Mouse (Mus musculus) adrenal gland, postnatal 10 days (tissue): ENCODE data around the gene A630076J17Rik. TPM values are rescaled to one million over a fixed set of nuclear protein-coding genes. Genes with fewer than 3 reads are reported as not detected.

Experiments used
- DNase-seq: peaks from one replicate; pipeline ENCODE4 v3.0.0; 2021; ENCODE audit warnings: mixed read lengths
- long read RNA-seq, 2 experiments: library from polyadenylated mRNA; stranded (forward); transcript quantifications; one replicate each; pipeline ENCODE4 v2.0.0; 2021
- total RNA-seq, 2 experiments: library from RNA; stranded (reverse); gene quantifications; 2 replicates each; pipeline ENCODE4 v1.2.3; 2021

A630076J17Rik gene
- total RNA-seq = under 1 TPM in 1 of 2 experiments, not detected in 1; 0.45 TPM
- long read RNA-seq, experiment 1 = 0 reads
- long read RNA-seq, experiment 2 = 0 reads

DNA sequence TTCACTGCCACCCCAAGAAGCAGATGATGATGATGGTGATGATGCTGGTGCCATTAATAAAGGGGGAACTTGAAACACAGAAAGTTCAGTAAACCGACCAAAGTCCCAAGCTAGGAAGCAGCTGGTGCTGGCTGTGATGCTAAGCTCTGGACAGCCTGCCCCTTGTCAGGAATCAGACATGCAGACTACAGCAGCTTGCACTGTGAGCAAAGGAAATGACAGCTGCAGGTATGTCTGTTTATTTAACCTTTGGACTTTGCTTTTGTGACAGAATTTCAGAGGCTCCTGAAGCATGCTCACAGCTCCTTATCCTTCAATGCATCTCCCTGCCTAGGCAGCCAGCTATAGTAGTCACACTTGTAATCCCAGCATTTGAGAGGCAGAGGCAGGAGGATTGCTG lies at the start of gene A630076J17Rik:
Gene A630076J17Rik, plus strand, starts transcription at position 88 of the 400 bp plus-strand sequence.
- no peak for DNase-seq

DNA sequence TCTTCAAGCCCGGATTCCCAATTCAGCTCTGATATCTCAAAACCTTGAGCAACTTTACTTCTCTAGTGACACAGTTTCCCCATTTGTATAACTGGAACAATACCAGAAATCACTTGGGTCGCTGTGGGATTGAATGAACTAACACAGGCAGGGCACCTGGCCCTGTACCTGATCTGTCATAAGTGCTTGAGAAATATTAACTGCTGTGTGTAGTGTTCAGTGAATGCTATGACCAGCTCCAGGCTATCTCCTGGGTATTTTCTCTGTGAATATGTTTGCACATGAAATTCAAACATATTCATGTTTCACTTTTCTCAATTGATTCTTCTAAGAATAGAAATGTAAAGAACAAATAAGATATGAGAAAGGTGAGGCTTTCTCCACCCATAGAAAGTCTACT lies 49.6 kb upstream of the A630076J17Rik start:
- no peak for DNase-seq

- DNase-seq = no peak
These were observed 47.7 kb upstream of the A630076J17Rik start, which contains the start of gene Kcna10 for GRCm38 (mm10) chr3:107182756-107183155. Kcna10 (plus strand) TSS chr3:107183056.

- DNase-seq = peak; percentile 33
These were observed 47.2 kb upstream of the A630076J17Rik start for GRCm38 (mm10) chr3:107183178-107183577.

- DNase-seq = no peak
These were observed 44.8 kb upstream of the A630076J17Rik start for GRCm38 (mm10) chr3:107185597-107185996.

DNA sequence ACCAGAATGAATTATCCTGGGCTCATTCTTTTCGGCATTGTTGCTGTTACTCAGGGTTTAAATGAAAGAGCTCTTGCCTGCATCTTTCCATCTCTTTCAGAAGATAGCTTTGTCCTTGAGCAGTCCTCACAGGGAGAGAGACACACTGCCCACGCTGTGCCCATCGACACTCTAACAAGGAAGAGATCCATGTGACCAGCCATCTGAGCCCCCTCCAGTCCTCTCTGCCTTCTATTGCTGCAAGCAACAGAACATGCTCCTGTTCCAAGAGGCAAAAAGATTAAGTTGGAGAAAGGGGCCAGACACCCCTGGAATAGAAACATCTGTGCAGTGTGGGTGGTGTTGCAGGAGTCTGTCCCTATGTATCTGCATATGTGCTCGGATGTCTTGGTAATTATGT lies 43.4 kb upstream of the A630076J17Rik start:
- DNase-seq = no peak

DNA sequence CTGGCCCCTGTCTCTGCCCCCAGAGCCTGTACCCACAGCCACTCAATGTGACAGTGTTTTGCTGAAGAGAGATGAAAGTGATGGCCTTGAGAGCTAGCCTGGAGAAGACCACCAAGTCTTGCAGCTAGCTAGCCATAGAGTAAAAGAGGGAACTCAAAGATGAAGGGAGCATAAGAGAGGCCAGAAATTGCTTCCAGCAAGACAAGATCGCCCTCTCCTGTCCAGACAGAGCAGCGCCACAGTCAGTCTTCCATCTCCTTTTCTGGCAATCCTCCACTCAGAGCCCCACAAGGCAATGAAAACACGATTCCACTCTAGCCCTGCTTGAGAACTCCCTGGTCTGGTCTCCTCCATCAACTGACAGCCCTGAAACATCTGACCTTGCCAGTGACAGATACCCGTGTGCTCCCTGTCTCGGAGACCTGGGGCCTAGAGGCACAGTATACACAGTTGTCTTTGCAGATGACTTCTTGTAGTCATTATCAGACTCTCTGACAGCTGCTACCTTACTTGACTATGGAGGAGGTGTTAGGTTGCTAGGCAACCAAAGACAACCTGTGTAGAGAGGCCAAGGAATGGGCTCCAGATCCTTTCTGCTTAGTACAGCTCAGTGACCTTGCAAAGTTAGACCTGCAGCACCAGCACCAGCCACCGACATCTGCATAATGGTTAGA lies 42.1 kb upstream of the A630076J17Rik start:
- DNase-seq = peak; percentile 32

DNA sequence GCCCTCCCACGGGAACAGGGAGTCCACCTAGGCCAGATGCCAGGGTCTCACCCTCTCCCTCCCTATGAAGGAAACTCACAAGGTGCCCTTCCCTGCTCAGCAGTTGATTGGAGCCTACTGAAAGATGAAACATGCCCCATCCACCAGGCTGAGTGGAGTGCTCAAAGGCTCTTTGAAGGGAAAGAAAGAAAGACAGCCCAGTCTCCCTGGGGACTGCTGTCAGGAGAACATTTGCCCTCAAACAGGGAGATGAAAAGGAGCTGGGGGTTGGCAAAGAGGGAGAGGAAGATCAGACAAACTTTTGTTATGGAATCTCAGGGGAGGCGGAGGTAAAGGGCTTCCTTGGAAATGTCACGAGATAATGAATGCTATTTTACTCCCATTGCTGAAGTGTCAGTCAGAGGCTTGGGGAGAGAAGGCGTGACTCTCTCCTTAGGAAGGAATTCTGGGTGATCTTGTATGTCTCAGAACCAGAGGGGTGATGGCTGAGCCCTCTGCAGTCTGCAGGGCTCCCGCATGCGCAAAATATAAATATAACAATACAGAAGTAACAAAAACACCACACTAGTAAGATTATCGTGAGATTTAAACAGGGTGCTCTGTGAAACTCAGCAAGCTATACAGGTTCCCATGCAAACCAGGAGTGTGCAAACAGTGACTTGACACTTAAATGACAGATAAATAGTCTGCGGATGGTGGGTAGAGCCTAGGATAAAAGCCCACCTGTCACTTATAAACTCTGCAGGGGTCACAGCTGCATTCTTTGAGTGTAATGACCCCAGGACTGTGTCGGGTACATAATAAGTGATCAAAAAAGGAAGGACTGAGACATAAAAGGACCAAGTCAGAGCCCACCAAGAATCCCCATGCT lies 28.9 kb upstream of the A630076J17Rik start:
- no peak for DNase-seq

- DNase-seq = no peak
These were observed 26.0 kb upstream of the A630076J17Rik start for GRCm38 (mm10) chr3:107204413-107204812.

DNA sequence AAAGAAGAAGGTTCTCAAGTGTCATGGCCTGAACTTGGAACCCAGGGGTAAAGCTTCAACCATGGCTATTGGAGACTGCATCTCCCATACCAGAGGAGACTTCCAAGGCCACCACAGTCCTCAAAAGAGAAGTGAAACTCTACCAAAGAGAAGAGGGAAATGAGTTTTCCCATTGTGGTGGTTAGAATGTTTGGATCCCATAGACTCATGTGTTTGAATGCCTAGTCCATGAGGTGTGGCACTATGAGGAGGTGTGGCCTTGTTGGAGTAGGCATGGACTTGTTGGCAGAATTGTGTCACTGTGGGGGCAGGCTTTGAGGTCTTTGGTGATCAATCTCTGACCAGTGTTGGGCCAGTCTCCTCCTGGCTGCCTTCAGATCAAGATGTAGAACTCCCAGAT lies 25.2 kb upstream of the A630076J17Rik start:
- DNase-seq = no peak

DNA sequence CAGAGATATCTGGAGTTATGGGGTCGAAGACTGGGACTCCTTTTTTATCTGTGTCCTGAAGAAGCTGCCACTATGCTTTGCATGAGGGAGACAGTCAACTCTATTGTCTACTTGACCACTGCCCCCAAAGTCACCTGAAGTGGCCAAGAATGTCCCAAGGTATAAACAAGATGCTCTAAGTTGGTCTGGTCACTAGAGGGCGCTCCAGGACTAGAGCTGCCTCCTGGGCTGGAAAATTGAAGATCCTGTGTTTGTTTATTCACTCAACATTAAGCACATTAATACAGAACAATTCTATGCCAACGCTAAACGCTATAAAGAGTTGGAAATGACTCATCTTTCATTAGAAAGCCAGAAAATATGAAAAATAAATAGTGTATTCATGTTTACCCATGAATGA lies 24.4 kb upstream of the A630076J17Rik start:
- DNase-seq = peak; percentile 85

DNA sequence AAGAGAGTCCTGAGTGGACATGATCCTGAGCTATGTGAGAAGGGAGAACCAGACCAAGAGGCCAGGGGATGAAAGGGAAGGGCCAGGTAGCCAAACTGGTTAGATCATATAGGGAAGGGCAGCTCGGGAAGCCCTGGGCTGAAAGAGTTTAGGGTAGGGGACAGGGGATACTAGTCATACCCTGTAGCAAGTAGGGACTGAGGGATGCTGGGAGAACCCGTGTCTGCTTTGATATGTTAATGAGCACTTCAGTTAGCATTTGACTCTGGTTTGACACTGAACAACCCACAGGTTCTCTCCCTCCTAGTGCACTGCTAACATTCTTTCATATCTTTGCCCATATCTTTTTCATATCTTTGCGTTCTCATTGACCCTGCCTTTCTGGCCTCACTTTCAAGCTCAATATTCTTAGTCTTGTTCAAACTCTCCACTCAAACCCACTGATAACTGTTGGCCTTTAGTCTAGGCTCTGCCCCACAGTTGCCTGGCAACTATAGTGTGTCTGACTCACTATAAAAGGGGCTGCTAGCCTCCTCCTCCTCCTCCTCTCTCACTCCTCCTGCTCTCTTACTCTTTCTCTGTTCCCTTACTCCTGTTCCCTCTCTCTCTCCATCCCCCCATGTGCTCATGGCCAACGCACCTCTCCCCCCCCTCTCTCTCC lies 23.8 kb upstream of the A630076J17Rik start:
- no peak for DNase-seq

DNA sequence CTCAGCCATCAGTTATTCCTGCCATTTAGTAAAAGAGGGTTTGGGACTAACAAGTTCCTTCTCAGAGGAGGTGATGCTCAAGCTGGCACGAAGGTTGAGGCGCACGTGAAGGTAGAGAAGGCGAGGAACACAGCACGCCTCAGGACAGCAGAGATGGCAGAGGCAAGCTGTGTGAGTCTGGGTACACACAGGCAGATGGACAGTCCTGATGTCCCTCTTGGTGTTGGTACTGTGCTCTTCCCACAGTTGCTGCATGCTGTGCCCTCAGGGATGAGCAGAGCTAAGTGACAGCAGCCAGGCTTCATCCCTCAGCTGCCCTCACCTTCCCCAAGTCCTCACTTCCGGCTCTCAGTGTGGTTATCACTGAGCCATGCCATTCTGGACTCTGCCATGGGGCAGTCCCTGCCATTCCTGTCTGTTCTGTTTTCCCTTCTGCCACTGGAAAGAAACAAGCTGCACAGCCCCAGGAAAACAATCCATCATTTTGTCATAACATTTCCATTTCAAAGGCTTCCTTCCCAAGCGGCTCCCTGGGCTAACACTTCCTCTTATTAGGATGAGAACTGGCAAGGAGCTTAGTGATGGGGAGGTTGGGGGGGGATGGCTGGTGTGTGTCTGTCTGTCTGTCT lies 22.7 kb upstream of the A630076J17Rik start:
- DNase-seq = no peak

GRCm38 (mm10) chr3:107214606-107215005 lies 15.8 kb upstream of the A630076J17Rik start:
- DNase-seq = no peak

GRCm38 (mm10) chr3:107216400-107217100 lies 13.9 kb upstream of the A630076J17Rik start:
- DNase-seq = no peak

DNA sequence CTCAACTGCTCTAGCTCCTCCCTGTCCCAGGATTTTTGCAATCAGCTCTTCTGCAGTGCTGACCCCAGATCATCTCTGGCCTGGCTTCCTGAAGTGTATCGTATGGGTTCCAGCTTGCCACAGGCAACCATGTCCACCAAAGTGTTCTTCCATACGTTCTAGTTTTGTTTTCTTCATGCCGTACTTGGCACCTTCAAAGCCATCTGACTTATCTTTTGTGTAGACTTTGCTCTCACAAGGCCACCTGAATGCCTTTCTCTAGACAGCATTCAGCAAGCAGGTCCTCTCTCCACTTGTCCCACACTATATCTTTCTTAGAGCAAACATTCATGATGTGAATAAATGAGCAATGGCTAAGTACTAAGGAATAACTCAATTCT lies 13.3 kb upstream of the A630076J17Rik start:
- no peak for DNase-seq

DNA sequence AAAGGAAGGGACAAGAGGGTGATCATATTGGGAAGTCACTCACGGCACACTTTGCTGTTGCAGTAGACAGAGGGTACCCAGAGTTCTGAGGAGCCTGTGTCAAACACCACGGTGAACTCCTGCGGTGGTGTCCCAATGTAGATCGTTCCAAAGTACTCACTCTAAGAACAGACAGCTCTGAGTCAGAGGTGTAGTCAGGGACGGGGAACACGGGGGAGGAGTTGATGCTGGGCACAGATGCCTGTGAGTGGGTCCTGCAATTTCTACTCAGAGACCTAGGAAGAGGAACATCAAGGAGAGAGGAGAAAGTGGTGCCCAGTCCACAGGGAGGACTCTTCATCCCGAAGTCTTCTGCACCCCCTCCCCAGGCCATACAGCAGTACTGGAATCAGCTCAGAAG lies 11.8 kb upstream of the A630076J17Rik start:
- DNase-seq = no peak

GRCm38 (mm10) chr3:107221608-107222007 lies 8.8 kb upstream of the A630076J17Rik start, which contains the start of gene Cym:
Cym (minus strand) TSS chr3:107221732.
- no peak for DNase-seq

GRCm38 (mm10) chr3:107223230-107223629 lies 7.2 kb upstream of the A630076J17Rik start:
- no peak for DNase-seq

DNA sequence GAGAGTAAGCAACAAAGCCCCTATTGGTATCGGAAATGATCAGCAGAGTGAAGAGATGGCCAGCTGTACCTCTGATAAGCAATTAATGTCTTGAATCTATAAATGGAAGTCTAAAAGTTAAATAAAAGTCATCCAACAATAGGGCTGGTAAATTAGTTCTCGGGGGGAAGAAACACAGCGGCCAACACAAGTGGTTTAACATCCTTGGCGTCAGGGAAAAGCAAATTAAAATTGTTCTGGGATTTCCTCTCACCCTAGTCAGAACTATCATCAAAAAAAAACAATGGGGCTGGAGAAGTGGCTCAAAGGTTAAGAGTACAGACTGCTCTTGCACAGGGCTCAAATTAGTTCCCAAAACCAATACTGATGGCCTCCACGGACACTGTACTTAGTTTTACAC lies 4.6 kb upstream of the A630076J17Rik start:
- no peak for DNase-seq

DNA sequence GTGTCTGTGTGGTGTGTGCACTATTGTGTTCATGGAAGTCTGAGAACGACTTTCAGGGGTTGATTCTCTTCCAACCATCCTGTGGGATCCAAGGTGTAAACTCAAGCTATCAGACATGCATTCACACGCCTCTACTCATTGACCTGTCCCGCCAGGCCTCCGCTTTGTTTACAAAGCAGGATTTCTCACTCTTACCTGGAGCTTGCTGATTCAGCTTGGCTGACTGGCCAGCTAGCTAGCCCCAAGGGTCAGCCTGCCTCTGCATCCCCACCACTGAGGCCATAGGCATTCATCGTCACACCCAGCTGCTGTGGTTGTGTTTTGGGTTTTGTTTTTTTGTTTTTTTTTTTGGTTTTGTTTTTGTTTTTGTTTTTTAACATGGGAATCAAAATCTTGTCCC lies 1.2 kb upstream of the A630076J17Rik start:
- DNase-seq = no peak

DNA sequence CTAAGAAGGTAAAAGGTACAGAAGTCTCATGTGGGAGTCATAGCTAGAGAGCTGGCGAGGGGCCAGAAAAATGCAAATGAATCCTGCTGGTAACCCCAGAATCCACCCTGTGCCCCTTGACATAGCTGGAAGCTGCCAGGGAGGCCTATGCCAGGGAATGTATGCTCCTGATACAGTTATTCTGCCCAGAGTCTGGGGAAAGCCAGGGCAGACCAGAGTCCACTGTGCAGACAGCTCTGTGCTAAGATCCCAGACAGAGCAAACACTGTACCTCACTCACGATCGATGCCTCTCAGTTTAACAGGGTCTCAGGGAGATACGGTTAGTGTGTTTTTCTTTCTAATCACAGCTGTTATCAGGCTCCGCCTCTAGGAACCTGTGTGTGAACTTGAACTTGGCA lies 592 bp upstream of the A630076J17Rik start:
- DNase-seq = peak; percentile 40
